In the genomic region with DNA sequence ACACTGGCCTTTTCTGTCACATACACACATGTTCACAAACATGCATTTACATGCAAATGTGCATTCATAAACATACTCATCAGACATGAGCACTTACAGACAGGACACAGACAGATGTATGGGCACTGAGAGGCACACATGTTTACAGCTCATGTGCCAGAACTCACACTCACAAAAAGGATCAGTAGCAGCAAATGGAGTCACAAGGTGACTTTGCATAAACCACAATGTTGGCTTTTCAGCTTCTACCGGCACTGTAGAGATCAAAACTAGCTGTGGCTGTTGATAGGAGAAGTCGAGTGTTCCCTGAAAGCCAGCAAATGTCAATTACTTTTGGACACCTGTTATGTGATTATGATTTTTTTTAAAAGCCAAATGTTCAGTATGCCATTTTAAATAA, we compare ENCODE assay signal across 17 mouse cellular contexts. TPM values are rescaled to one million over a fixed set of nuclear protein-coding genes. Genes with fewer than 3 reads are reported as not detected.
"Had no signal": no experiment of that assay in that cellular context is flagged by ENCODE, and none has a peak within 500 bp of the region (broad histone marks: within the 10 kb centered on the region; RNA-seq: fewer than 3 reads in every experiment).

No protein-coding gene starts in this region.

- DNase-seq: liver, postnatal 0 days; lung, adult 2 months; lung, postnatal 14 days; lung, postnatal 36 days; right cerebral cortex, postnatal 14 days; thymus, adult 2 months; thymus, postnatal 25 days; thymus, postnatal 4 days had no signal

- H3K4me1 ChIP-seq: liver, embryonic 15.5 days had no signal

- H3K36me3 ChIP-seq: liver, embryonic 15.5 days; lung, embryonic 15.5 days; midbrain, embryonic 13.5 days; midbrain, embryonic 15.5 days; neural tube, embryonic 12.5 days; stomach, embryonic 15.5 days had no signal

- ATAC-seq: liver, postnatal 0 days had no signal

- H3K27ac ChIP-seq: liver, embryonic 15.5 days; lung, embryonic 15.5 days; macrophage; midbrain, embryonic 13.5 days; neural tube, embryonic 12.5 days; stomach, embryonic 15.5 days; stomach, postnatal 0 days had no signal

- H3K27me3 ChIP-seq: midbrain, embryonic 15.5 days had no signal

- H3K9ac ChIP-seq: liver, embryonic 15.5 days; liver, postnatal 0 days; stomach, embryonic 15.5 days had no signal

- H3K9me3 ChIP-seq: liver, embryonic 15.5 days; lung, embryonic 15.5 days; midbrain, embryonic 13.5 days; midbrain, embryonic 15.5 days; neural tube, embryonic 12.5 days; stomach, embryonic 15.5 days had no signal

- H3K4me3 ChIP-seq: liver, embryonic 15.5 days had no signal

RNA-seq across cellular contexts. Expression of gene Rasgrf2, which starts 1.1 kb away (rescaled TPM):
- polyA plus RNA-seq: macrophage; midbrain, embryonic 11.5 days had no signal
